Mouse (Mus musculus): ENCODE data around the gene Gm5148.

DNA sequence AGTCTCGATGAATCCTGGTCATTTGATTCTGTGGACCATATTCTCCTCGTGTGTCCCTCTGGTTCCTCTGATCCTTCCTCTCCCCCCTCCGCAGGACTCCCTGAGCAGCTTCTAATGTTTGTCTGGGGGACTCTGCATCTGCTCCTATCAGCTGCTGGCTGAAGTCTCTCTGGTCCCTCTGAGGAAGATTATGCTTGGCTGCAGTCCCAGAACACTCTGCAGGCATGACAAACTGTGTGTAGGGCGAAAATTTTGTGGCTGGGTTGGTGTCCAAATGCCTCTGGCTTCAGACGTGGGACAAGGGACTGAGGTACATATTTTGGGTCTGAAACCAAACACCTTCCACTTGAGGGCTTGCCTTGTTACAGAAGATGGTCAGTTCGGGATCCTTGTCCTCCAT lies 13.1 kb upstream of the Gm5148 start:
- TF ChIP-seq POLR2A (IDR thresholded peaks at IDR 0.05; ENCODE audit: extremely low read depth, insufficient read depth, low read length) (no peak), CTCF (IDR thresholded peaks at IDR 0.05; ENCODE audit: low read depth, low read length) (no peak)

Data from liver, adult 2 months (tissue).